Mouse (Mus musculus): ENCODE data around the gene Iqgap1.

DNA sequence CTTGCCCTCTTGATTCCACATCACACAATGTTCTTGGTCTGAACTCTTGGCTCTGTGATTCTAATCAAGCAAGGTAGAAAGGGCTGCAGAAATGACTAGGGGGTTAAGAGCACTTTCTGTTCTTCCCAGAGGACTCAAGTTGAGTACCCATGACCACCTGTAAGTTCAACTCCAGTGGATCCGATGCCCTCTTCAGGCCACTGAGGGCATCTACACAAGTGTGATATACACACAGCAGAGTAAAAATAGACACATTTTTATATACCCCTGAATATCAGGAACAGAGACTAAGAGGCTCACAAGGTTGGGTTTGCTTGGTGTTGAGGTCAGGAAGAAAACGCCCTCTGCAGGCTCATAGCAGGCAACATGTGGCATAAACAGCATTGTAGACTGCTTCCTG lies 47.9 kb upstream of the Iqgap1 start:
- TF ChIP-seq CTCF (IDR thresholded peaks at IDR 0.05; ENCODE audit: low read depth, low read length) (no peak), POLR2A (IDR thresholded peaks at IDR 0.05; ENCODE audit: borderline replicate concordance, low read depth, low read length) (no peak)
